Mouse (Mus musculus) monocyte, adult 2 months (primary cell): ENCODE results near the gene Cyb5rl.
"Not testable (repeated sequence)": the region's sequence is repeated elsewhere in the genome, so short reads cannot be mapped to it uniquely, and the experiment has no call there.

Experiments
- DNase-seq, 2 experiments: peaks; one replicate each; pipeline ENCODE4 v3.0.0; 2022; ENCODE audit warnings: low spot score in 2 of 2, low read depth in 1 of 2

The Cyb5rl gene

DNA sequence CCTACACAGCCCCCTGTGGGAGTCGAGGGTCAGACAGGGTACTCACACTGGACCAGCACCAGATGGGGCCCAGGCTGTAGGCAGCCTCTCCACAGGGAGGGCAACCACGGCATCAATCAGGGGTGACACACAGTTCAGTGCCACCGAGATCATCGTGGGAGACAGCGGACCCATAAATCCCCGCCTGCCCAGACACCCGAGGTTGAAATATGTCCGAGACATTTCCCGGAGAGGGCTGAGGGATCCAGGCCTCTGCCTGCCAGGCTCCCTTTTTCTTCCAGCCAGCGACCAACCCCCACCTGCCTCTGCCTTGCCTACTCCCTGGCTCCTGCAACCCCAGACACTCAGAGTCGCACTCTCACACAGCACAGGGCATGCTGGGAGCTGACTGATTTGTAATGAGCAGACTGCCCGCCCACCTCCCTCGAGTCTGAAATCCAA is 41.5 kb downstream of the Cyb5rl start:
- no peak for DNase-seq

DNA sequence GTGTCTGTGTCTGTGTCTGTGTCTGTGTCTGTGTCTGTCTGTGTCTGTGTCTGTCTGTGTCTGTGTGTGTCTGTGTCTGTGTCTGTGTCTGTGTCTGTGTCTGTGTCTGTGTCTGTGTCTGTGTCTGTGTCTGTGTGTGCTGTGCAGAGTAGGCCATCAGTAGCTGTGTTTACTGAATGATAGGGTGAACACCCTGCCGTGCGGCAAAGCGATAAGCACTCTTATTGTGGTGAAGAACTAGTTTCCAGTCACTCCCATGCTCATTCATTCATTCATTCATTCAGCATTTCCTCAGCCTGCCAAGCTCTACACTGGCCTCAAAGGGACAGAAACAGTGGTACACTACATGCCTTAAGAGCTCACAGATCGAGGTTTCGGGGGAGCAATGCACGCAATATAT is 42.4 kb downstream of the Cyb5rl start:
- not testable (repeated sequence) for DNase-seq

DNA sequence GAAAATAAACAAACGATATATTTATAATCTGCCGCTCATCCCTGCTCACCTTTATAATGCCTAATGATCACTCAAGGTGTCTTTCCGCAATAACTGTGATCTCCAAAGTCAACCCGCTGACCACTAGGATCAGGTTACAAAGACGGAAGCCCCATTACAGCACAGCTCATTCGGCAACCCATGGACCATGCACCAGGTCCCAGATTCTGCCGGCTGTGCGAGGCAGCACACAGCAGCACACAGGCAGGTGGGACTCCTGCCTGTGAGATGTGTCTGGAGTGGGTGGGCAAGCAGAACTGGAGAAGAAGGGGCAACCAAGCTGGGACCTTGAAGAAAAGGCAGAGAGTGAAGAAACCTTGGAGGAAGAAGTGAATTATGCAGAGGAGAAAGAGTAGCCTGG is 47.5 kb downstream of the Cyb5rl start:
- DNase-seq: no peak

- DNase-seq: no peak
Measured at GRCm38 (mm10) chr4:107117741-107118385, 51.1 kb downstream of the Cyb5rl start.

DNA sequence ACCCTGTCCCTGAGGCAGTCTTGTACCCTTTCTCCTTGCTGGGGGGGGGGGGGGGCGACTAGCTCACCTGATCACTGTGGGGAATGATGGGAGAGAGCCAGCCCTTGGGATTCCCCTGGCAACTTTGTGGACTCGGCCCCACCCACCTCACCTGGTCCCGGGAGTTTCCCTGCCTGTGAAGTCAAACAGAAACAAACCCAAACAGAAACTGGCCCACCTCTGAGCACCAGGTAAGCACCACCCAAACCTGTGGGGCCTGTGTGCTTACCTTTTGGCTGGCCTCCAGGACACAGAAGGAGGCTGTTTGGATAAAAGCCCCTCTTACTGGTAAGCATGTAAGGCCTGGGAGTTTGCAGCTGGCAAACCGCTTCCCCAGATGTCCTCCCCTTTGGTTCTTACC is 52.3 kb downstream of the Cyb5rl start:
- no peak for DNase-seq

DNA sequence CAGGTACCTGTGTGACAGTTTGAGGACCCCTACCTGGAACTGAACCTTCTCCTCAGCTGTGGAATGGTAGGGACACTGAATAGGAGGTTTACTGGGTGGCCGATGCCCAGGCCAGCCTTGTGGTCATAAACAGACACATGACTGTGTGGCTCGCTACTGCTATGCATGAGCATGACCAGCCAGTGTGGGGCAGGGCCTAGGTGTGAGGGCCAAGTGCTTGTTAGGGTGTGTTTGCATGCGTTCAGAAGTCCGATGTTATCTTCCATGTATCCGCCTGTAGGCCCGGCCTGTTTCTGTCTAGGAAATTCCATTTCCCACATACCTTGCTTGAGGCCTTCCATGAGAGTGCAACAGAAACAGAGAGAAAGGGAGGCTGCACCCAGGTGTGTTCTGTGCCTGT is 53.9 kb downstream of the Cyb5rl start:
- DNase-seq: no peak

DNA sequence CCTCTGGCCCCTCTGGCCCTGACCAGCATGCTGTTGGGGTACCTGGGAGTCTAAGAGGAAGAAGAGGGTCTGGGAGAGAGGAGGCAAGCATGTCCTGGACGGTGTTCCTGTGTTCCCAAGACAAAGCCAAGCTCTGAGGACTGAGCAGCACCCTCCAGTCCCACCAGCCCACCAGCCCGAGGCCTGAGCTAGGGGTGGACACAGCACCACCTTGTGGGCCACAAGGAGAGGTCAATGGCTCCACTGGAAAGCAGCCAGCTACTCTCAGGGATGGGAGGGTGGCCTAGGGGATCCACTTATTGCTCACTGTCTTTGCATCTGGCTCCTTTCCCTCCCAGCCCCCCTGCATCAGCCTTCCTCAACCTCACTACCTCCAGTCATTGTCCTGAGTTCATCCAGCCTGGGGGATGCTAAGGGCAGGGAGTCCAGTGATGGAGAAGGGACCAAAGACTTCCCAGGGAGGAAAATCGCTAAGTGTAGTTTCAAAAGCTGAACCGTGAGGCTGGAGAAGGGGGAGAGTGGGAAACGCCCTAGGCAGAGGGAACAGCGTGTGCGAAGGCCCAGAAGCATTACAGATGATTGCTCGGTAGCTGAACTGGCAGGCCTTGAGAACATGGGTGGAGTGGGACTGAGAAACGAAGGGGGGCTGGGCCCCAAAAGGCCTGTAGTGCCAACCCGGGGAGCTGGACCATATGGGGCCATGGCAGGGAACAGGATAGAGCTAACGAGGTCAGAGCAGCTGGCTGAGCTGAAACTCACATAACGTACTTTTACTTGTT is 54.6 kb downstream of the Cyb5rl start:
- DNase-seq: no peak

DNA sequence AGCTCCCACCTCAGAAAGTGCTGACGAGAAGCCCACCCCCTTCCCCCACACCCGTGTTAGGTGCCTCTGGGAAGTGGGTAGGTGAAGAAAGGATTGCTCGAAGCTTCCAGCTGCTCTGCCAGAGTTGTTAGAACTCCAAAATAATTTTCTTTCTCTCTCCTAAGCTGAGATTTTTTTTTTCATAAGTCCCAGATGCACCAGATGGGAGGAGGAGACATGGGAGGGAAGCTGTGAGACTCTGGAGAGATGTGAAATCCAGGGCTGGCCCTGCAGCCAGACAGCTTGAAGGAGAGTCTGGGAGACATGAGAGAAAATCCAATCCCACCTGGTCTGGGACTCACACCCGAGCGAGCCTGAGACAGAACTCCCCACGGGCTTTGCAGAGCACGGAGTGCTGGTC is 57.6 kb downstream of the Cyb5rl start:
- DNase-seq: no peak

DNA sequence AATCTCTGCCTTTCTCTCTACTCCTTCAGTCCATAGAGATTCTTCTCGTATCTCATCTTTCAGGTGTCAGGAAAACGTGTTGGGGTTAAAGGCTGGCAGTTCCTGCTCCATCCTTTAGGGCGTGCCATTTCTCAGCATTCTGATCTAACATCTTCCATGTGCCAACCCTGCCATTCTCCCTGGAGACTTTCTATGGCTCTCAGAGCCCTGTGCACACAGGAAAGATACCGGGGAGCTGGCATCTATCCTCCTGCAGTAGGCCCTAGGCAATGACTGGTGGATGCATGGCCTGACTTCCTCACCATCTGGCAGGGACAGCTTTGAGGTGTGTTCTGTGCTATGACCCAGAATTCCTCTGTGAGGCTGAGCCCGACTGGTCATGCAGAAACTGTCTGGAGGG is 58.3 kb downstream of the Cyb5rl start:
- DNase-seq: no peak

DNA sequence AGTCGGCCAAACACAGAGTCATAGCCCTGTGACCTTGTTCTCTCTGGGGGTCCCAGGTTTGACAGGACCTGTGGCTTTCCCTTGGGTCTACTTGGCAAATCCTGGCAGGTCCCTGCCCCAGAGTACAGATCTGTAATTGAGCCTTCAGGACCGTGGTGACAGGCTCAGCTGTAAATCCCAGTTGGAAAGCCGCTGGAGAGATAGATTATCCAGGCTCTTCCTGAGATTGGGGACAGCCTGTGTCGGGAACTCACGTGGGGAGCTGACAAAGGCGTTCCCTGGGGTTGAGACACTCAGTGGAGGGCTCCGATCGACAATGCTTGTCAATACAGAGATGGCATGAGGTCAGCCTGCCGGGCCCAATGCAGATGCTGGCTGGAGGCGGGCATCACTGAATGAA is 59.6 kb downstream of the Cyb5rl start:
- no peak for DNase-seq

DNA sequence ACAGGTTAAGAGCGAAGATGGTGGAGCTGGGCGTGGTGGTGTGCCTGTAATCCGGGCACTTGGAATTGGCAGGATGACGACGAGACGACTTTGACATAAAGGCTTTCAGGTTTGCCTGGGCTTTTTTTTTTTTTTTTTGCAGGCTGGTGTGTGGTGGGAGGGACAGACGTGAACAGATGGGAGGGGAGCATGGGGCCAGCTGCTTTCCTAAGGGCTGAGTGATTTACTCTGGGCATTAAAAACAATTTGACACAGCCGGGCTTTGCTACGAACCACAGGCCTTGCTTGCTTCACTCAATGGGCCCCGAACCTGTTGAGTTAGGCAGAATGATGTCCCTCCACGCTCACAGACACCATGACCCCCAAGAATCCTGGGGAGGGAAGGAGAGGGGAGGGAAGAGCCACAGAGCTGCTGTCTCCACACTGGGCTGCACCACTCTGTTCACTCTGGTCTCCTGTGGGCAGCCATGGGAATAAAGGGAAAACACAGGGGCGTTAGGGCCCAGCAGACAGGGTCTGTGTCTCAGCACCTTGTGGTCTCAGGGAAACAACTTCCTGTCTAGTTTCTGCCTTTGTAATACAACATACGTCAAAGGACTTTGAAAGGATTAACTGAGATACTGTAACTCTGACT is 60.2 kb downstream of the Cyb5rl start:
- no peak for DNase-seq

- no peak for DNase-seq
Measured at GRCm38 (mm10) chr4:107127901-107128669, 61.3 kb downstream of the Cyb5rl start.

- DNase-seq: no peak
Measured at GRCm38 (mm10) chr4:107129373-107129772, 62.6 kb downstream of the Cyb5rl start.

- DNase-seq: no peak
Measured at GRCm38 (mm10) chr4:107130534-107130933, 63.7 kb downstream of the Cyb5rl start.

DNA sequence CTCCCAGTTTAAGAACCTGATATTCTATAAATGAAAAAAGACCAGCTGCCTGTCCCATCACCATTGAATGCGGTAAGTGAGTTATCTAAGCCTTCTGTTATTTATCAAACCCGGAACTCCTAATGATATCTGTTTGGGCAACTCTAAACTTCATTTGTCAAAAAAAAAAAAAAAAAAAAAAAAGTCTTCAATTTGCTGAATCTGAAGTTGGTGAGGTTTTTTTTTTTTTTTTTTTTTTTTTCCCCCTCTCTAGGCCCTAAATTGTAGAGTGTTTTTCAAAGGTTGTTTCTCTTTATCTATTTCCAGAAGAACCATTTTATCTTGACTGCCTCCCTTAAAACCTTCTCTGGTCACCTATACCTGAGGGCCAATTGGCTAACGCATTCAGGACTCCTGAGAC is 68.1 kb downstream of the Cyb5rl start:
- no peak for DNase-seq

DNA sequence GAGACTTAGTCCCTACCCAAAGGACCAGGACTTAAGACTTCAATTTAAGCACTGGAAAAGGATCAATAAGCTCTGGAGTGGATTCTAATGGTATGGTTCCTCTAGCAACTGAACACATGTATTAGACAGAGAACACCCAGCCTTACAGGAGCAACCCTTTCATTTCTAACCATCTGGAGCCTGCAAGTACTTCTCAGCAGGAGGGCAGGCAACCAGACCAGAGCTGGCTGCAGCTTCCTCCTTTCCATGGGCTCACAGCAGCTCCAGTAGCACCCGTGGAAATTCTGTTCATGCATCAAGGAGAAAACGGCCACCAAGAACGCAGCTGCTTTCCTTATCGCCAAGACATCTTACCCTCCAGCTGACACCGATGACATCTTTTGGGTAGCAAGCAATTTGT is 68.9 kb downstream of the Cyb5rl start:
- no peak for DNase-seq

GRCm38 (mm10) chr4:107136531-107136930 is 69.7 kb downstream of the Cyb5rl start:
- no peak for DNase-seq
